Mouse (Mus musculus): ENCODE results near the gene Fgl2. TPM values are rescaled to one million over a fixed set of nuclear protein-coding genes. Genes with fewer than 3 reads are reported as not detected.

The Fgl2 gene
- total and polyA plus RNA-seq, 3 experiments, result 0.41 to 10.4 (median 0.59) TPM

- TF ChIP-seq HCFC1 (IDR thresholded peaks at IDR 0.05; ENCODE audit: low read depth, low read length) (peak; percentile 63), JUND (conservative IDR thresholded peaks at IDR 0.05; ENCODE audit: low read depth, low read length) (peak; percentile 87), NRF1 (IDR thresholded peaks at IDR 0.05; ENCODE audit: low read depth, low read length) (0 out of 2 replicates have a peak, but pooled peaks have one; percentile 21), GABPA (IDR thresholded peaks at IDR 0.05; ENCODE audit: insufficient replicate concordance, low read depth, low read length) (no peak), KAT2A (IDR thresholded peaks at IDR 0.05; ENCODE audit: insufficient replicate concordance, low read length) (peak; percentile 76; the same call in 1 of the 2 replicates), SIN3A (IDR thresholded peaks at IDR 0.05; ENCODE audit: low read length) (peak; percentile 70), MXI1 (IDR thresholded peaks at IDR 0.05; ENCODE audit: low read depth, low read length) (peak; percentile 54; the same call in 1 of the 2 replicates), ZNF384 (IDR thresholded peaks at IDR 0.05; ENCODE audit: low read depth, low read length) (peak; percentile 86)
These were observed 38.8 kb downstream of the Fgl2 start (continued) for GRCm38 (mm10) chr5:21411261-21411666.

DNA sequence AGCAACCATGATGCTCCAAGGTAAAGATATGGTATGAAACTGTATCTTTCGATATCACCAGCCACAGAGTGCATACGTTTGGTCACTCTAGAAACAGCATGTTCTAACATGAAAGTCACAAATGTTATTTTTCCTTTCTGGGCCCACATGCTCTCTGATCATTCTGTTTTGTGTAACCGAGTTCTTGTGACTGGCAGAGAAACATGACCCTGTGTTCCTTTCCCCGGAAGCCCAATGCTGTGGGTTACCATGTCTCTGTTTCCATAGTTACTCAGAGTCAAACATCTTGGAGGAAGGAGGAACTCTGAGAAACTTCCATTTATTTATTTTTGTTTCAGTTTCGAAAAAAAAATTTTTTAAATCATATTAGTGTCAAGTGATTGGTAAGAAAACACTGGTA, 39.6 kb downstream of the Fgl2 start:
- Histone ChIP-seq H3K4me3 (replicated peaks in 1 of 3; ENCODE audit: low read depth in 2 of 3, low read length in 2 of 3, poor library complexity in 1 of 3) (peak overlapping the region in 2 of 3 experiments; percentile 23 to 43), H3K4me2 (ENCODE audit: insufficient read depth, low read depth, poor library complexity, severe bottlenecking) (peak overlapping the region; percentile 88), H3K36me3 (replicated peaks in 1 of 2; ENCODE audit: control insufficient read depth in 1 of 2, insufficient read depth in 1 of 2, low read length in 1 of 2) (no peaks in the 10 kb centered on the region), H3K27me3 (replicated peaks) (no peaks in the 10 kb centered on the region), H3K9me3 (replicated peaks; ENCODE audit: low read length) (no peaks in the 10 kb centered on the region), H3K4me1 (ENCODE audit: control insufficient read depth in 1 of 2, insufficient read depth in 2 of 2) (peaks cover 22 to 36% of the 10 kb centered on the region in 2 experiments), H3K79me2 (replicated peaks; ENCODE audit: control insufficient read depth, extremely low read depth, insufficient read depth, poor library complexity, severe bottlenecking) (no peaks in the 10 kb centered on the region), H3K27ac (ENCODE audit: insufficient read depth, low read depth) (peak overlapping the region; percentile 100), H3K9ac (ENCODE audit: insufficient read depth, low read depth) (peak overlapping the region; percentile 69)
- dilution Hi-C loops (cut with MboI; ENCODE audit: extremely low pct_ligation_motif_present, extremely low pct_unique_long_range_greater_than_20kb, low sequenced_read_pairs), result no loop called here
- peak; percentile 86 for DNase-seq (ENCODE audit: extremely low read depth)
- in situ Hi-C loops (cut with MboI; ENCODE audit: low pct_ligation_motif_present, low pct_unique_long_range_greater_than_20kb, low sequenced_read_pairs), result loop anchor here (25.0 kb wide), 1 partner anchor 375 kb away; no protein-coding TSS in a partner anchor
- TF ChIP-seq POLR2AphosphoS2 (IDR thresholded peaks at IDR 0.05; ENCODE audit: low read depth, low read length) (no peak), RAD21 (IDR thresholded peaks at IDR 0.05; ENCODE audit: low read depth, low read length) (no peak), TCF12 (IDR thresholded peaks at IDR 0.05; ENCODE audit: low read depth, low read length) (peak; percentile 58), PAX5 (IDR thresholded peaks at IDR 0.05; ENCODE audit: low read length) (no peak), SMC3 (IDR thresholded peaks at IDR 0.05; ENCODE audit: low read depth, low read length) (no peak), BHLHE40 (IDR thresholded peaks at IDR 0.05; ENCODE audit: low read depth, low read length) (peak; percentile 29; the same call in 1 of the 2 replicates), MYC (IDR thresholded peaks at IDR 0.05; ENCODE audit: low read depth, low read length) (peak; percentile 85), MAZ (IDR thresholded peaks at IDR 0.05; ENCODE audit: low read depth, low read length) (no peak), MEF2A (IDR thresholded peaks at IDR 0.05; ENCODE audit: borderline replicate concordance, low read depth, low read length) (no peak; the same call in 1 of the 2 replicates), CHD1 (IDR thresholded peaks at IDR 0.05; ENCODE audit: low read depth, low read length) (peak; percentile 86), MXI1 (IDR thresholded peaks at IDR 0.05; ENCODE audit: low read depth, low read length) (peak; percentile 88), ZC3H11A (IDR thresholded peaks at IDR 0.05; ENCODE audit: low read depth, low read length) (no peak), SIN3A (IDR thresholded peaks at IDR 0.05; ENCODE audit: low read length) (peak; percentile 80), CTCF (conservative IDR thresholded peaks at IDR 0.05 in 1 of 2, IDR thresholded peaks at IDR 0.05 in 1 of 2; ENCODE audit: low read depth in 2 of 2, low read length in 2 of 2) (no peak), NELFE (IDR thresholded peaks at IDR 0.05; ENCODE audit: low read depth, low read length) (no peak), JUN (IDR thresholded peaks at IDR 0.05; ENCODE audit: insufficient read depth, low read depth, low read length) (no peak), KAT2A (IDR thresholded peaks at IDR 0.05; ENCODE audit: insufficient replicate concordance, low read length) (no peak), USF1 (IDR thresholded peaks at IDR 0.05; ENCODE audit: low read depth, low read length) (no peak), USF2 (conservative IDR thresholded peaks at IDR 0.05; ENCODE audit: low read depth, low read length) (no peak), ELF1 (IDR thresholded peaks at IDR 0.05; ENCODE audit: low read depth, low read length) (peak; percentile 82), MAX (IDR thresholded peaks at IDR 0.05; ENCODE audit: low read length) (peak; percentile 68), CHD2 (IDR thresholded peaks at IDR 0.05; ENCODE audit: low read length) (no peak), E2F4 (IDR thresholded peaks at IDR 0.05; ENCODE audit: insufficient replicate concordance, low read depth, low read length) (no peak; the same call in 1 of the 2 replicates), ZMIZ1 (IDR thresholded peaks at IDR 0.05; ENCODE audit: low read depth, low read length) (no peak), ETS1 (conservative IDR thresholded peaks at IDR 0.05; ENCODE audit: low read depth, low read length) (peak; percentile 62; the same call in 1 of the 2 replicates), EP300 (IDR thresholded peaks at IDR 0.05; ENCODE audit: low read length) (peak; percentile 68; the same call in 1 of the 2 replicates), GABPA (IDR thresholded peaks at IDR 0.05; ENCODE audit: insufficient replicate concordance, low read depth, low read length) (no peak), RCOR1 (conservative IDR thresholded peaks at IDR 0.05; ENCODE audit: low read depth, low read length) (0 out of 2 replicates have a peak, but pooled peaks have one; percentile 7), ZNF384 (IDR thresholded peaks at IDR 0.05; ENCODE audit: low read depth, low read length) (peak; percentile 41; the same call in 1 of the 2 replicates), TBP (conservative IDR thresholded peaks at IDR 0.05; ENCODE audit: low read depth, low read length) (no peak), ZKSCAN1 (IDR thresholded peaks at IDR 0.05; ENCODE audit: borderline replicate concordance, low read depth, low read length) (no peak), HCFC1 (IDR thresholded peaks at IDR 0.05; ENCODE audit: low read depth, low read length) (no peak; the same call in 1 of the 2 replicates), MAFK (IDR thresholded peaks at IDR 0.05; ENCODE audit: insufficient replicate concordance, low read length) (no peak), JUND (conservative IDR thresholded peaks at IDR 0.05; ENCODE audit: low read depth, low read length) (no peak)

Measured in CH12.LX (cell line).